Mouse (Mus musculus) layer of hippocampus, adult 2 months (tissue): Measurements from ENCODE around the gene Pam. TPM values are rescaled to one million over a fixed set of nuclear protein-coding genes. Genes with fewer than 3 reads are reported as not detected.

Source experiments
- DNase-seq, 2 experiments: peaks; one replicate each; pipeline ENCODE4 v3.0.0; 2022; ENCODE audit warnings: low spot score in 2 of 2
- H3K27ac ChIP-seq: fragments of 200-600 bp; 2 replicates; pipeline ENCODE4 v1.8.1; 2022
- H3K4me3 ChIP-seq: fragments of 200-600 bp; 2 replicates; pipeline ENCODE4 v1.8.1; 2022; ENCODE audit warnings: mild to moderate bottlenecking
- CTCF ChIP-seq: fragments of 200-600 bp; conservative IDR thresholded peaks from 2 replicates; pipeline ENCODE4 v1.8.1; 2022; ENCODE audit warnings: antibody characterized with exemption, mild to moderate bottlenecking, moderate library complexity
- long read RNA-seq, 2 experiments: library from polyadenylated mRNA; stranded (forward); transcript quantifications; one replicate each; pipeline ENCODE4 v2.0.0; 2021; ENCODE audit warnings: borderline mapping rate in 2 of 2
- total RNA-seq, 2 experiments: library from RNA; stranded (reverse); gene quantifications; 2 replicates each; pipeline ENCODE4 v1.2.3; 2021

Gene Pam
- 100 to 1,000 TPM; 193 to 200 TPM for total RNA-seq
- long read RNA-seq, experiment 1, full-length matches to known transcripts = 21 of 78 reads
- long read RNA-seq, experiment 1, partial matches to known transcripts = 36 of 78 reads
- long read RNA-seq, experiment 1, other reads (novel, unspliced or antisense) = 21 of 78 reads
- long read RNA-seq, experiment 2, full-length matches to known transcripts = 25 of 93 reads
- long read RNA-seq, experiment 2, partial matches to known transcripts = 36 of 93 reads
- long read RNA-seq, experiment 2, other reads (novel, unspliced or antisense) = 32 of 93 reads

DNA sequence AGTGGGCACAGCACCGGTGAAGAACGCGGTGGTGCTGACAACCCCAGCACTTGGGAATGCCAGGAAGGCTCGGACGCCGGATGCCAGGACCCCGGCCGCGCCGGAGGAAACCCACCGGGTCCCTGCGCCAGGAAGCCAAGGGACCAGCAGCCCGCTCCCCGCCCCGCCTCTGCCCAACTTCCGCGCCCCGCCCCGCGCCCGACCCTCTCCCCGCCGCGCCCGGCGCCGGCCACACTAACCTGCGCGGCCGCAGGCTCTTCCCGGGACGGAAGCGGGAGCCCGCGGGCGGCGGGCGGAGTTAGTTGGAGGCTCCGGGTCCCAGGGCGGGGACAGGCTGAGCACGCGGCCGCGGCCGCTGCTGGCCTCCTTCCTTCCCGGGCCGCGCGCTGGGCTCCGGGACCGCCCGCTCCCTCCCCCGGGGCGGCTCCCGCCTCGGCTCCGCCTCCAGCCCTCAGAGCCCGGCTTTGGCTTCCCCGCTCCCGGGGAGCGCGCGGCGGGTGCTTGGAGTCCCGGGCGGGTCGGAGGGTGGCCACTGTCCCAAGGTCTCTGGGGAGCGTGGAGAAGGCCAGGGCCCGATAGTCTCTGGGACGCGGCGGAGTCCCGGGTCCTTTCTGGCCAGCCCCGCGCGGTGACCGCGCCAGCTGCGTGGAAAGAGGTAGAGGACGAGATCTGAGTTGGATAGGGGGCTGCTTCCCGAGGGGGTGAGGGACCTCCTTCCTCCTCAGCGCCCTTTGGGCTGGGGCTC lies at the start of gene Pam:
Gene Pam, minus strand, starts transcription at position 401 of the 745 bp plus-strand sequence.
- peak within 1 kb of the TSS; percentile 92 for H3K27ac ChIP-seq
- DNase-seq = peak; percentile 66 to 77
- TF ChIP-seq CTCF = no peak
- H3K4me3 ChIP-seq = peak within 1 kb of the TSS; percentile 94

DNA sequence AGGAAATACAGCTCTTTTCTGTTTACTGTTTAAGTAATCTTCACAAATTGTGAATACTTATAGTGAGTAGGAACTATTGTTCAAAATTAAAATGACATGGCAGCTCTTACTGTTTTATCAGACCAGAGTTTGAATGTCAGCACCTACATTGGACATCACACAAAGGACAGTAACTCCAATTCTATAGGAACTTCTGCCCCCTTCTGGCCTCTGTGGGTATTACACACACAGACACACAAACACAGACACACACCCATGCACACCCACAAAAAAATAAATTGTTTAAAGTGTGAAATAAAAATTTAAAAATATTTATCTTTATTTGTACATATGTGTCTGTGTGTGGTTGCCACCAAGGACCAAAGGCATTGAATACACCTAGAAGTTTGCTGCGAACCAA lies 49.4 kb upstream of the Pam start:
- H3K4me3 ChIP-seq = no peak overlapping the region
- TF ChIP-seq CTCF = peak; percentile 60
- DNase-seq = no peak
- H3K27ac ChIP-seq = no peak overlapping the region

DNA sequence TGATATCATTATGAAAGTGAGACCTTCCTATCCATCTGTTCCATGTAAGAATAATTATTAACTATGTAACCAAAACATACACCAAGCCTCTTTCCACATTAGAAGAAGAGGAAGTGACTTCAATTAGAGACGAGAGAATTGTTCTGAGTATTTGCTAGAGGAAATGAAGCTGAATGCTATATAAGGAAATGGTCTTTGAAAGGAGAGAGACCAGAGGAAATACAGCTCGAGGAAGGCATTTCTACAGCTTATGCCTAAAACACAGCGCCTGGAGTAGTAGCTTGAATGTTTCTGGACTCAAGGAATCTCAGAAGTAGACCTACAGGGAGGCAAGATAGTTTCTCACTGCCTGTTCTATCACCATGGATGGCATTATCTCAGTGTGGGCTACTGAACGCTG lies 35.8 kb upstream of the Pam start:
- Histone ChIP-seq H3K4me3 (no peak overlapping the region), H3K27ac (no peak overlapping the region)
- DNase-seq = no peak
- TF ChIP-seq CTCF = no peak

DNA sequence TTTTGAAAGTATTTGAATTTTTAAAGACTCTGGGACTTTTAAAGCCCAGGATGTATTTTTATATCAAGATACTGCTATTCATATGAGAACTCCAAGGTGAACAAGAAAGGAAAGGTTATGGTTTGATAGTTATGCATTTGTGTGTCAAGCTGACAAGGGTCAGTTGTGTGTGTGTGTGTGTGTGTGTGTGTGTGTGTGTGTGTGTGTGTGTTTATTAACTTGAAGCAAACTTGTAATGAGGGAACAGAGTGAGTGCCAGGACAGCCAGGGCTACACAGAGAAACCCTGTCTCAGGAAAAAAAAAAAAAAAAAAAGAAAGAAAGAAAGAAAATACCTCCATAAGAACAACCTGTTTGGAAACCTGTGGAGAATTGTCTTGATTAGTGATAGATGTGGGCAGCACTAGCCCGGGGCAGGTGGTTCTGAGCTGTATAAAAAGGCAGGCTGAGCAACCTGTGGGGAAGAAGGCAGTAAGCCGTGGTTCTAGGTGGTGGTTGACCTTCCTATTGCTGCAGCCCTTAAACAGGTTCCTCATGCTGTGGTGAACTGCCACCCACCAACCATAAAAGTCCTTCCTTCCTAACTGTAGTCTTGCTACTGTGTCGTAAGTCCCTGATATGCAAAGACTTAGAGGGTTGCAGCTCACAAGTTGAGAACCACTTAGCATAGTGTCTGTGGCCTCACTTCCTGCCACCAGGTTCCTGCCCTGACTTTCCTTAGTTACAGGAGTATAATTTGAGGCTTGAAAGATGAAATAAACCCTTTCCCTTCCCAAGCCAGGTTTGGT lies 34.3 kb upstream of the Pam start:
- DNase-seq = no peak
- Histone ChIP-seq H3K27ac (no peak overlapping the region), H3K4me3 (no peak overlapping the region)
- TF ChIP-seq CTCF = no peak

DNA sequence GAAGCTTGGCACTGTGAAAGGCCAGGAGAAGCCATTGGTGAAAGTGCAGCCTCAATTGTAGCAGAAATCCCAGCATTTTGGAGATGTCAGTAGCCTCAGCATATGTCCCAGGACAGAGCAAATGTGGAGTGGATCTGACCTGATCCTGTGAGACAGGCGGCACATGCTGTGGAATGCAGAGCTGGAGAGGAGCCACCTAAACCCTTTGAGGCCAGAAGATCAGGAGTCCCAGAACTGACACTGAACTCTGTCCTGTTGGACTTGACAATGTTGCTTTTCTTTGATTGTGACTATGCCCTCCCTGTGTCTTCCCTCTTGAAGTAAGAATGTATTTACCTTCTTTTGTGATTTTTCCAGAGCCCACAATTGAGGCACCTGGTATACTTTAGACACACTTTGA lies 33.7 kb upstream of the Pam start:
- no peak overlapping the region for H3K4me3 ChIP-seq
- TF ChIP-seq CTCF = no peak
- no peak overlapping the region for H3K27ac ChIP-seq
- no peak for DNase-seq

DNA sequence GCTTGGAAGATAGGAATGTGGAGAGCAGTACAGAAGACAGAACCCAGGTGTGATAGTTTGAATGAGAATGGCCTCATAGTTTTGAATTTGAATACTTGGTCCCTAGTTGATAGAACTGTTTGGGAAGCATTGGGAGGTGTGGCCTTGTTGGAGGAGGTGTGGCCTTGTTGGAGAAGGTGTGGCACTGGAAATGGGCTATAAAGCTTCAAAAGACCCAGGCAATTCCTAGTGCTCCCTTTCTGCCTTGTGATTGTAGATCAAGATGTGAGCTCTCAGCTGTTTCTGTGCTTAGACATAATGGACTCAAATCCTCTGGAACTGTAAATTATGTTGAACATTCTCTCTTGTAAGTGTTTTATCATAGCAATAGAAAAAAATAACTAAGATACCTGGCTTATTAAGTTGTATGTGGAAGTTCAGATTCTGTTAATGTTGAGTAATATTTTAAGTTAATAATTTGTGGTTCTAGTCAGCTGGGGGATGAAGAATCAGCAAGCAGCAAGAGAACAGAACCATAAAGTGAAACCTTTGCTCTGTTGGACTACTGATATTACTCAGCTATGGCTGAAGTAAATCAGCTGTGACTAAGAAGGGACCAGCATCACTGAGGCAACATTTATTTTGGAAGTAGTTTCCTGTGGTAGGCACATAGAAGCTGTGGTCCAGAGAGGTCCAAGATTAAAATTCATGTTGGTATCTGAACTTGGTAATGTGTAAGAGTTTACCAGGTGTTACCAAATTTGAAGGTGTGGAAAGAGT lies 33.1 kb upstream of the Pam start:
- no peak for DNase-seq
- no peak overlapping the region for H3K27ac ChIP-seq
- no peak for TF ChIP-seq CTCF
- no peak overlapping the region for H3K4me3 ChIP-seq

DNA sequence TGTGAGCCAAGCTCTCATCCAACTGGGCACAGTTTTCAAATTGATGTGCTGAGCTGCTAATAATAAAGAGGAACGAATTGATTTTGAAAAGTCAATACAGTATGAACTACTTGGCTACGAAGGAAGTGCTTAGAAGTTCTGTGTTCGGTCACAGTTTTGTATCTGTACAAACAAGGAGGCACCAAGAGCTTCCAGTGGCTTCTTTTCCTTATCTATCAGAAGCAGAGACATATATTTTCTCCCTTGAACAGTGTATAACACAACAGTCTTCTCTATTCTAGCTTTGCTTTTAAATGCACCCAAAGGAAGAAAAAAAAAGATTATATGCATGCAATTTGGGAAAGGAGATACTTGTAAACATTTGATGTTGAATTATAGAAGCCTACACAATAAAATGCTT lies 30.8 kb upstream of the Pam start:
- DNase-seq = no peak
- H3K4me3 ChIP-seq = no peak overlapping the region
- TF ChIP-seq CTCF = no peak

DNA sequence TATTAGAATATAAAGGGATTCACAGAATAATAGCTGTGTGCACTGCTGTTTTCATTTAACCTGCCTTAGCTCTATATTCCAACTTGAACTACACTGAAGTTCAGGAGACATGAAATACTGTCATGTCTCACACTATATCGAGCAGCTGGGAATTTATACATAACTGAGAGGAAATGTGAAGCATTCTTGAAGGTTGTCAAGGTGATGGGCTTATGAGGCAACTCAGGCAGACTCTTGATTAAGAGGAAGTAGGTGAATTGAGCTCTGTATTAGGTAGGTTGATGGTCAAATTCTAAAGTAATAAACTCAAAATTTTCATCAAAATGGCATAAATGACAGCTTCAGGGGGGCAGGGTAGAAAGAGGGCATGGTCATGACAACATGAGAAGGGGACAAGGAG lies 29.3 kb upstream of the Pam start:
- Histone ChIP-seq H3K27ac (no peak overlapping the region), H3K4me3 (no peak overlapping the region)
- no peak for DNase-seq
- TF ChIP-seq CTCF = no peak

More for the DNA sequence above, 30.8 kb upstream of the Pam start:
- H3K27ac ChIP-seq = no peak overlapping the region

DNA sequence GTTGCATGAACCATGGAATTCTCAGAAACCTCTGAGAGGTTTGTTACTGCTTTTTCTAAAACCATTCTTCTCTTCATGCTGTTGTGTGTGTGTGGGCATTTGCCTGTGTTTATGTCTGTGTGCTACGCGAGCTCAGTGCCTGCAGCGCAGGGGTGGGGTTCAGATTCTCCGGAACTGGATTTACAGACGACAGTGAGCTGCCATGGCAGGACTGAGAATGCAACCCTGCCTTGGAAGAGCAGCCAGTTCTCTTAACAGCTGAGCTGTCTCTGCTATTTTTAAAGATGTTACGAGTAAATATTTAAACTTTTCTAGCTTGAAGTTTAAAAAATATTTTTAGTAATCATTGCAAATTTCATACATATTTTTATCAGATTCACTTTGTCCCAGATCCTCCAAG lies 24.1 kb upstream of the Pam start:
- no peak for DNase-seq
- Histone ChIP-seq H3K4me3 (no peak overlapping the region), H3K27ac (no peak overlapping the region)
- no peak for TF ChIP-seq CTCF

DNA sequence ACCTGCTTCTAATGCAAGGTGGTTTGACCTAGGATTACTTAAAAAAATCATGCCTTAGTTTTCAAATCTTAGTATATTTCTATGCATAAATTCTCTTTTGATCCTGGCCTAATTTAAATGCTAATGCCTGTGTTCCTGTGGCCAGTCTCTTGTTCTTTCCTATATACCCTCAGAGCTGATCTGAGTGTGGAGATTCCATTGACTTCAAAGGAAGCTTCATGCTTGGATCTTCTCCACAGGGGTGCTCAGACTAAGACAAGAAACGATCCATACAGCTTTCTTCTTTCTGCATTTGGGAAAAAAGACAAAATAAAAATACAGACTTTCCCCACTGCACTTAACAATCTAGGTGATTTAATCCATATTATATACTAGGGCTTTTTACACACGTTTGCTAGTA lies 12.2 kb upstream of the Pam start:
- Histone ChIP-seq H3K4me3 (no peak overlapping the region), H3K27ac (no peak overlapping the region)
- DNase-seq = no peak
- no peak for TF ChIP-seq CTCF

DNA sequence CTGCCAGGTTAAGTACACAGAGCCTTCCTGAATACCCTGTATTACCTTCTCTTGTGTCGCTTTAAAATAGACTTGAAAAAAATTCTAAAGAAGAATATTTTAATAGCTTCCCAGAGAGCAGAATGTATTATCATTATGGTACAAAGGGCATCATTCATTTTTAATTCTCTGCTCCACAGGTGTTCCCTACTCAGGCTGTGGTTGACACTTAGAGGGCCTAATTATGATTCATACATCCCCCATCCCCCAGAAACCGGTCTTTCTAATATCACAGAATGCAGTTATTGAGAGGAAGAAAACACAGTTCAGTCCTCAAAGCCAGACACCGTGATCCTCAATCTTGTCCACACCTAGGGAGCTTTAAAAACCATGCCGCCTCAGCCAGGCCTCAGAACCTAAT lies 4.0 kb upstream of the Pam start:
- no peak overlapping the region for H3K4me3 ChIP-seq
- no peak for DNase-seq
- no peak for TF ChIP-seq CTCF
- no peak overlapping the region for H3K27ac ChIP-seq

DNA sequence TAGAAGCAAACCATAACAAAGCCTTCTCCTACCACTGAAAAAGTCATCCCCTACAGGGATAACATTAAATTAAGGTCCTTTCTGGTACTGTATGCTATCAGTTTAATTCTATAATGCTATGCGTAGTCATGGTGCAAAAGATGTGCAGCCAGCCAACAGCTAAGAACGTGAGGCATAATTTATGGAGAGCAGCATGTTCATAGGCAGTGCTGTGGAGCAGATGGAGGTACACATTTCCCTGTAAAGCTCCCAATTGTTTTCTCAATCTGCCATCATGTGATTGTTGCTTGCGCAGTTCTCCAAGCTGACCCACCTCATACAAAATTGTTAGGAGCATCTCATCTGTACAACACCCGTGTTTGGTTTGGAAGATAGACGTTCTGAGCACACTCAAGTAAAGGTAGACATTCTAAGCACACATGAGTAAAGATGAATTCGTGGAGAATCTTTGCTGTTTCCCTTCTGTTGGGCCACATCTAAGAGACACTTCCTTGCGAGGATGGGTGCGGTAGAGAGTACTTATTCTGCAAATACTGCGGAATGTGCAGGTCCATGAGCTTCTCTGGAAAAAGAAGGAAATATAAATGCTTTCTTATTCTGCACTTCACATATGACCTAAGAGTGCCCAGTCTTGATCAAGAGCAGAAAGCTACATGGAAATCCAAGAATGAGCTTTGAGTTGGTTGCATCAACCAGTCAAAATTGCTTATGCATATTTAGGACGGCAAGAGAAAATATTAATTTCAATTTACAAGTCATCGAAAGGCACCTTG lies 2.7 kb upstream of the Pam start:
- no peak for TF ChIP-seq CTCF
- Histone ChIP-seq H3K27ac (no peak overlapping the region), H3K4me3 (no peak overlapping the region)
- no peak for DNase-seq
